Mouse (Mus musculus) heart, embryonic 10.5 days (tissue): ENCODE measurements around the gene Galnt18. TPM values are rescaled to one million over a fixed set of nuclear protein-coding genes. Genes with fewer than 3 reads are reported as not detected.

Experiments used
- DNase-seq: peaks from one replicate; pipeline ENCODE4 v3.0.0-alpha.2; 2017; ENCODE audit warnings: low spot score
- H3K27ac ChIP-seq: fragments of 300-500 bp; sonication (generic); 2 replicates; pipeline ENCODE4 v1.5.1; 2016; ENCODE audit warnings: mild to moderate bottlenecking
- H3K27me3 ChIP-seq: fragments of 300-500 bp; sonication (generic); 2 replicates; pipeline ENCODE4 v1.6.1; 2016; ENCODE audit warnings: mild to moderate bottlenecking; ENCODE audit not compliant: poor library complexity, insufficient read depth, severe bottlenecking
- H3K36me3 ChIP-seq: fragments of 300-500 bp; sonication (generic); 2 replicates; pipeline ENCODE4 v1.6.1; 2016; ENCODE audit warnings: mild to moderate bottlenecking, moderate library complexity
- H3K4me1 ChIP-seq: fragments of 300-500 bp; sonication (generic); 2 replicates; pipeline ENCODE4 v1.6.1; 2016; ENCODE audit warnings: mild to moderate bottlenecking
- H3K4me3 ChIP-seq: fragments of 300-500 bp; sonication (generic); 2 replicates; pipeline ENCODE4 v1.5.1; 2016; ENCODE audit warnings: mild to moderate bottlenecking, moderate library complexity
- H3K9me3 ChIP-seq: fragments of 300-500 bp; sonication (generic); 2 replicates; pipeline ENCODE4 v1.6.1; 2016; ENCODE audit warnings: mild to moderate bottlenecking, moderate library complexity
- WGBS: fragments of 180-500 bp; shearing (Covaris S2); methylation state at CpG from one replicate; pipeline ENCODE4 v1.1.7; 2016; 5-methylcytosine and 5-hydroxymethylcytosine counted together
- polyA plus RNA-seq: library from polyadenylated mRNA; unstranded; fragments of >200 nt; fragmentation: Nextera tagmentation; extraction: Ambion mirVana; gene quantifications from 2 replicates; pipeline ENCODE4 v1.2.1, GENCODE M21; 2016

Gene Galnt18
- polyA plus RNA-seq, 1 experiment from 2014 or later = 5.4 TPM

GRCm38 (mm10) chr7:111550987-111551386 lies 228.8 kb downstream of the Galnt18 start:
- Histone ChIP-seq H3K27ac (no peak overlapping the region), H3K27me3 (no peaks in the 10 kb centered on the region), H3K4me3 (no peak overlapping the region), H3K36me3 (no peaks in the 10 kb centered on the region), H3K4me1 (no peaks in the 10 kb centered on the region), H3K9me3 (no peaks in the 10 kb centered on the region)
- DNase-seq = no peak
- WGBS = 91% methylated on average over 1 of the region's 1 CpGs

GRCm38 (mm10) chr7:111547069-111547468 lies 232.7 kb downstream of the Galnt18 start:
- DNase-seq = no peak
- H3K4me1 ChIP-seq = no peaks in the 10 kb centered on the region
- no peak overlapping the region for H3K27ac ChIP-seq
- H3K36me3 ChIP-seq = no peaks in the 10 kb centered on the region
- WGBS = 81% methylated on average over 10 of the region's 10 CpGs
- H3K4me3 ChIP-seq = no peak overlapping the region
- H3K27me3 ChIP-seq = no peaks in the 10 kb centered on the region
- no peaks in the 10 kb centered on the region for H3K9me3 ChIP-seq

DNA sequence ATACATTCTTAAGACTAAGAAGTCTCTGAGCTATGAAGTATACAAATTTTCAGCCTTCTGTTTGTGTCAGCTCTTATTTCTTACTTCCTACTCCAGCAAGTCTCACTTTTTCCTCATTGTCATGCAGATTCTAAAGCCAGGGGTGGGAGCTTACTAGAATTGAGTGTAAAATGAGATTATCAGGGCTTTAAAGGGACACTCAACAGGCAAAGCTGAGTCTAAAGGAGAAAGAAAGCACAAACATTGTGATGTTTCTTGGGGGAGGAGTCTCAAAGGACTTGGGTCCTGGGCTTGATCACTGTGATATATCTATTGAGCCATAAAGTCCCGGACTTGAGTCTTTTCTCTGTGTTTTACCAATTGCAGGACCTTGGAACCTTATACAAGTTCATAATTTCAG lies 234.2 kb downstream of the Galnt18 start:
- Histone ChIP-seq H3K4me1 (no peaks in the 10 kb centered on the region), H3K27ac (no peak overlapping the region), H3K4me3 (no peak overlapping the region), H3K36me3 (no peaks in the 10 kb centered on the region), H3K9me3 (no peaks in the 10 kb centered on the region), H3K27me3 (no peaks in the 10 kb centered on the region)
- WGBS = 73% methylated on average over 1 of the region's 1 CpGs
- no peak for DNase-seq

- Histone ChIP-seq H3K27me3 (no peaks in the 10 kb centered on the region), H3K4me3 (no peak overlapping the region), H3K4me1 (no peaks in the 10 kb centered on the region), H3K36me3 (no peaks in the 10 kb centered on the region), H3K9me3 (no peaks in the 10 kb centered on the region; the same call in 1 of the 2 replicates), H3K27ac (no peak overlapping the region)
- 51% methylated on average over 6 of the region's 6 CpGs for WGBS
- no peak for DNase-seq
Measured at GRCm38 (mm10) chr7:111537946-111538345, 241.8 kb downstream of the Galnt18 start.

- WGBS = 58% methylated on average over 8 of the region's 8 CpGs
- Histone ChIP-seq H3K36me3 (no peaks in the 10 kb centered on the region), H3K27ac (no peak overlapping the region), H3K4me1 (no peaks in the 10 kb centered on the region), H3K27me3 (no peaks in the 10 kb centered on the region), H3K9me3 (no peaks in the 10 kb centered on the region; the same call in 1 of the 2 replicates), H3K4me3 (no peak overlapping the region)
- DNase-seq = no peak
Measured at GRCm38 (mm10) chr7:111534826-111535405, 244.9 kb downstream of the Galnt18 start.

DNA sequence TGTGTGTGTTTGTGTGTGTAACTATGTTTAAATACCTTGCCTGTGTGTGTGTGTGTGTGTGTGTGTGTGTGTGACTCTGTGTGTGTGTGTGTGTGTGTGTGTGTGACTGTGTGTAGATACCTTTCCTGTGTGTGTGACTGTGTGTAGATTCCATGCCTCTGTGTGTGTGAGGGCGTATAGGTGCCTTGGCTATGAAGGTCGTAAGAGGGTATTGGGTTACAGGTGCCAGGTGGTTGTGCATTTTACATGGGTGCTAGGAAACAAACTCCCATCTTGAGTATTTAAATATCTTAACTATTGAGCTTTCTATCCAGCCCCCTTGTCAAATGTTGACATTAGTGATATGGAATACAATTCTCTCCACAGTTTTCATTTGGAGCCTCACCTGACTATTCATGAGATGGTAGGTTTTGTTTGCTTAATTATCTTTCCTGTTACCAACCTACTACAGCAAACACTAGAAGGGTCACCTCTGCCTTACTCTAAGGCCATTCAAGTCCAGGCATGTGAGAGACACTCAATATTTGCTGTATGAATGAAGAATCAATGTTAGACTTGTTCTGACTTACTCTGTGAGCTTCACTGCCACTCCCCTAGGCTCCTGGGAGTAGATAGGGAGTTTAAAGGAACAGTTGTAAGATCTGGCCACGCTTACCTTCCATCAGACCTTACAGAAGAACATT lies 250.7 kb downstream of the Galnt18 start:
- no peak overlapping the region for H3K4me3 ChIP-seq
- DNase-seq = no peak
- H3K36me3 ChIP-seq = no peaks in the 10 kb centered on the region
- H3K9me3 ChIP-seq = no peaks in the 10 kb centered on the region
- no peak overlapping the region for H3K27ac ChIP-seq
- no peaks in the 10 kb centered on the region for H3K4me1 ChIP-seq
- WGBS = 81% methylated on average over 3 of the region's 3 CpGs
- no peaks in the 10 kb centered on the region for H3K27me3 ChIP-seq

DNA sequence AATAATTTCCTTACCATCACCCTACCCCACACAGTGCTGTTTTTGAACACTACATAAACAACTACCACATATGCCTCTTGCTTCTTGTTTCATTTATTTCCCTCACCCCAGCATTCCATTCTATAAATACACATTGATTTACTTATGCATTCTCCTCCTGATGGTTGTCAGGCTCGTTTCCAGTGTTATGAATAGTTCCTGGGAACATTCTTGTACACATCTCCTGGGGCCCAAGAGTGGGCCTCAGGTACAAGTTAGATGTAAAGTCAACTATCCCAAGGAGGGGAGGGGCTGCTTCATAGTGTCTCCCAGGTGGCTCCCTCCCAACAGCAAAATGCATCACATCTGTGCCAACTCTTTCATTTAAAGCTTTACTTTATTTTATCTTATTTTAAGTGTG lies 251.3 kb downstream of the Galnt18 start:
- no peak for DNase-seq
- no peaks in the 10 kb centered on the region for H3K4me1 ChIP-seq
- H3K36me3 ChIP-seq = no peaks in the 10 kb centered on the region
- H3K9me3 ChIP-seq = no peaks in the 10 kb centered on the region
- H3K4me3 ChIP-seq = no peak overlapping the region
- no peak overlapping the region for H3K27ac ChIP-seq
- no peaks in the 10 kb centered on the region for H3K27me3 ChIP-seq
- 48% methylated on average over 1 of the region's 1 CpGs for WGBS

- Histone ChIP-seq H3K27ac (no peak overlapping the region), H3K4me3 (no peak overlapping the region), H3K9me3 (no peaks in the 10 kb centered on the region), H3K4me1 (0 out of 2 replicates have a peak, but pooled peaks cover 4% of the 10 kb centered on the region), H3K36me3 (no peaks in the 10 kb centered on the region), H3K27me3 (no peaks in the 10 kb centered on the region)
- WGBS = 84% methylated on average over 1 of the region's 1 CpGs
- no peak for DNase-seq
Measured at GRCm38 (mm10) chr7:111520881-111521280, 258.9 kb downstream of the Galnt18 start.

GRCm38 (mm10) chr7:111518581-111519242 lies 261.1 kb downstream of the Galnt18 start:
- Histone ChIP-seq H3K4me1 (0 out of 2 replicates have a peak, but pooled peaks cover 4% of the 10 kb centered on the region), H3K27ac (no peak overlapping the region), H3K4me3 (no peak overlapping the region), H3K9me3 (no peaks in the 10 kb centered on the region), H3K36me3 (no peaks in the 10 kb centered on the region), H3K27me3 (no peaks in the 10 kb centered on the region)
- DNase-seq = no peak
- 79% methylated on average over 8 of the region's 8 CpGs for WGBS

DNA sequence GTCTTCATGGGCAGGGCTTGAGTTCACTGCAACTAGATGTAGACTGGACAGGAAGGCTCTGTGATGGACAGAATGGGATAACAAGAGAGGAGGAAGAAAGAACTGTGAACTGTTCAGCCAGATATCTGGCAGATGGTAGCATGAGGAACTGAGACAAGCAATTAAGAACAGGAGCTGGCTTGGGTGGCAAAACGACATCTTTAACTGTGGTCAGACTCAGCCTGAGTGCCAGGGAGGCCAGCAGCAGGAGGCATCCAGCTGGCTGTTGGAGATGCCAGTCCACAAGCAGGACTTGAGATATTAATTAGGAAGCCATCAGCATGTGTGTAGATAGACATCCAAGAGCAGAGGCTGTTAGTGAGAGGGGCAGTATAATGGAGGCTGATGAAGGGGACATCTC lies 262.9 kb downstream of the Galnt18 start:
- DNase-seq = no peak
- no peaks in the 10 kb centered on the region for H3K27me3 ChIP-seq
- H3K9me3 ChIP-seq = no peaks in the 10 kb centered on the region
- H3K27ac ChIP-seq = no peak overlapping the region
- H3K4me3 ChIP-seq = no peak overlapping the region
- 0 out of 2 replicates have a peak, but pooled peaks cover 4% of the 10 kb centered on the region for H3K4me1 ChIP-seq
- H3K36me3 ChIP-seq = no peaks in the 10 kb centered on the region
- 65% methylated on average over 1 of the region's 1 CpGs for WGBS

- no peak for DNase-seq
- no peaks in the 10 kb centered on the region for H3K36me3 ChIP-seq
- WGBS = 83% methylated on average over 2 of the region's 2 CpGs
- no peak overlapping the region for H3K27ac ChIP-seq
- H3K4me1 ChIP-seq = 0 out of 2 replicates have a peak, but pooled peaks cover 4% of the 10 kb centered on the region
- H3K27me3 ChIP-seq = no peaks in the 10 kb centered on the region
- no peaks in the 10 kb centered on the region for H3K9me3 ChIP-seq
- no peak overlapping the region for H3K4me3 ChIP-seq
Measured at GRCm38 (mm10) chr7:111515471-111515870, 264.3 kb downstream of the Galnt18 start.

- Histone ChIP-seq H3K36me3 (no peaks in the 10 kb centered on the region), H3K4me1 (no peaks in the 10 kb centered on the region), H3K4me3 (no peak overlapping the region), H3K9me3 (no peaks in the 10 kb centered on the region), H3K27me3 (no peaks in the 10 kb centered on the region), H3K27ac (no peak overlapping the region)
- DNase-seq = no peak
- WGBS = 71% methylated on average over 2 of the region's 2 CpGs
Measured at GRCm38 (mm10) chr7:111509167-111509854, 270.5 kb downstream of the Galnt18 start.

- H3K4me3 ChIP-seq = no peak overlapping the region
- no peaks in the 10 kb centered on the region for H3K4me1 ChIP-seq
- H3K27ac ChIP-seq = no peak overlapping the region
- no peaks in the 10 kb centered on the region for H3K27me3 ChIP-seq
- DNase-seq = no peak
- H3K9me3 ChIP-seq = no peaks in the 10 kb centered on the region
- no peaks in the 10 kb centered on the region for H3K36me3 ChIP-seq
- WGBS = 78% methylated on average over 2 of the region's 2 CpGs
Measured at GRCm38 (mm10) chr7:111500616-111501015, 279.2 kb downstream of the Galnt18 start.
